Mouse (Mus musculus) testis, adult 2 months (tissue): Measurements from ENCODE around the gene Sufu. TPM values are rescaled to one million over a fixed set of nuclear protein-coding genes. Genes with fewer than 3 reads are reported as not detected.

Experiments used
- H3K27ac ChIP-seq: fragments of 200-500 bp; 2 replicates; pipeline ENCODE4 v1.5.1; 2012; ENCODE audit warnings: low read depth, low read length; ENCODE audit not compliant: control insufficient read depth, insufficient read depth
- H3K27me3 ChIP-seq: fragments of 200-500 bp; 2 replicates; pipeline ENCODE4 v1.6.1; 2012; ENCODE audit warnings: mild to moderate bottlenecking, low read length, moderate library complexity; ENCODE audit not compliant: control insufficient read depth, insufficient read depth
- H3K36me3 ChIP-seq: fragments of 200-500 bp; 2 replicates; pipeline ENCODE4 v1.6.1; 2012; ENCODE audit warnings: mild to moderate bottlenecking, low read length; ENCODE audit not compliant: control insufficient read depth, insufficient read depth
- H3K4me1 ChIP-seq: fragments of 200-500 bp; 2 replicates; pipeline ENCODE4 v1.6.1; 2012; ENCODE audit warnings: low read length; ENCODE audit not compliant: control insufficient read depth, insufficient read depth
- H3K4me3 ChIP-seq: fragments of 200-500 bp; 2 replicates; pipeline ENCODE4 v1.5.1; 2012; ENCODE audit warnings: low read depth, mild to moderate bottlenecking, low read length, moderate library complexity, mixed read lengths; ENCODE audit not compliant: control insufficient read depth
- CTCF ChIP-seq: fragments of 200-500 bp; IDR thresholded peaks from 2 replicates; pipeline ENCODE4 v1.5.1; 2012; ENCODE audit warnings: low read depth, mild to moderate bottlenecking, inconsistent platforms, low read length, moderate library complexity; ENCODE audit not compliant: control insufficient read depth, insufficient read depth, insufficient replicate concordance
- POLR2A ChIP-seq: fragments of 200-500 bp; IDR thresholded peaks from 2 replicates; pipeline ENCODE4 v1.6.1; 2012; ENCODE audit warnings: low read depth, mild to moderate bottlenecking, inconsistent platforms, low read length, moderate library complexity; ENCODE audit not compliant: control insufficient read depth
- polyA plus RNA-seq: library from polyadenylated mRNA; depleted of rRNA; stranded (reverse); fragments of >200 nt; gene quantifications from 2 replicates; pipeline ENCODE4 v1.2.3, GENCODE M21; 2012; rRNA removed

Gene Sufu
- polyA plus RNA-seq, 1 experiment, result 186 TPM

GRCm38 (mm10) chr19:46538213-46538612, 141.5 kb downstream of the Sufu start:
- no peak for TF ChIP-seq POLR2A
- no peak for TF ChIP-seq CTCF
- H3K36me3 ChIP-seq, result no peaks in the 10 kb centered on the region; the same call in none of the 2 replicates

More at GRCm38 (mm10) chr19:46538213-46538612, 141.5 kb downstream of the Sufu start:
- Histone ChIP-seq H3K4me3 (no peak overlapping the region), H3K27ac (no peak overlapping the region), H3K27me3 (no peaks in the 10 kb centered on the region), H3K4me1 (no peaks in the 10 kb centered on the region)

Other genes with a start within 250 kb of the Sufu start
- 0.84 and 1.2 TPM in 2 replicates for gene Pitx3, start 248.6 kb upstream of the Sufu start, polyA plus RNA-seq
- 142 and 162 TPM in 2 replicates for gene Gbf1, start 244.4 kb upstream of the Sufu start, polyA plus RNA-seq
- 2.5 and 2.7 TPM in 2 replicates for gene Nfkb2, start 92.6 kb upstream of the Sufu start, polyA plus RNA-seq
- gene Psd, start 69.7 kb upstream of the Sufu start, polyA plus RNA-seq, result 53.7 and 65.2 TPM in 2 replicates
- 21.5 and 23.5 TPM in 2 replicates for gene Fbxl15, start 68.7 kb upstream of the Sufu start, polyA plus RNA-seq
- 24.5 and 28.4 TPM in 2 replicates for gene Cuedc2, start 58.2 kb upstream of the Sufu start, polyA plus RNA-seq
- 20.0 and 24.3 TPM in 2 replicates for gene Mfsd13a, start 55.8 kb upstream of the Sufu start, polyA plus RNA-seq
- gene 2310034G01Rik, start 46.6 kb upstream of the Sufu start, polyA plus RNA-seq, result 0.49 and 0.88 TPM in 2 replicates
- gene Actr1a, start 1.1 kb upstream of the Sufu start, polyA plus RNA-seq, result 179 and 194 TPM in 2 replicates
- gene Trim8, start 104.8 kb downstream of the Sufu start, polyA plus RNA-seq, result 2.1 and 2.6 TPM in 2 replicates
- gene Arl3, start 176.3 kb downstream of the Sufu start, polyA plus RNA-seq, result 214 and 266 TPM in 2 replicates
- 1.5 TPM in 2 replicates for gene Sfxn2, start 176.5 kb downstream of the Sufu start, polyA plus RNA-seq
- gene Wbp1l, start 202.2 kb downstream of the Sufu start, polyA plus RNA-seq, result 16.9 and 17.1 TPM in 2 replicates